Mouse (Mus musculus): ENCODE measurements around the gene Rps16. TPM values are rescaled to one million over a fixed set of nuclear protein-coding genes. Genes with fewer than 3 reads are reported as not detected.

Rps16 gene
- polyA plus RNA-seq, 1 experiment = 4,542 TPM

- TF ChIP-seq POLR2AphosphoS2 (IDR thresholded peaks at IDR 0.05; ENCODE audit: insufficient read length, low read depth) (peak; percentile 80), POLR2A (IDR thresholded peaks at IDR 0.05; ENCODE audit: insufficient read length, low read depth) (peak; percentile 83), TCF12 (IDR thresholded peaks at IDR 0.05; ENCODE audit: insufficient read depth, poor library complexity, severe bottlenecking) (no peak), MAX (IDR thresholded peaks at IDR 0.05; ENCODE audit: low read depth) (no peak)
- no peaks in the 10 kb centered on the region for H3K36me3 ChIP-seq (ENCODE audit: control insufficient read depth, insufficient read depth)
Observed at GRCm38 (mm10) chr7:28376011-28376771, 25.7 kb downstream of the Rps16 start.

GRCm38 (mm10) chr7:28377190-28378065 lies 27.0 kb downstream of the Rps16 start:
- peaks cover 27% of the 10 kb centered on the region for H3K79me2 ChIP-seq (ENCODE audit: control insufficient read depth, insufficient read depth)
- H3K27me3 ChIP-seq (ENCODE audit: control insufficient read depth, insufficient read depth, insufficient read length) = no peaks in the 10 kb centered on the region
- TF ChIP-seq POLR2AphosphoS2 (IDR thresholded peaks at IDR 0.05; ENCODE audit: insufficient read length, low read depth) (no peak), TCF3 (IDR thresholded peaks at IDR 0.05; ENCODE audit: insufficient read length, low read depth) (no peak), MAX (IDR thresholded peaks at IDR 0.05; ENCODE audit: low read depth) (no peak), MYOD1 (IDR thresholded peaks at IDR 0.05; ENCODE audit: control insufficient read depth in 1 of 3, insufficient read length in 2 of 3, low read depth in 2 of 3) (peak in 1 of 3 experiments; percentile 12), POLR2A (IDR thresholded peaks at IDR 0.05; ENCODE audit: insufficient read length, low read depth) (peak; percentile 19)
- H3ac ChIP-seq (ENCODE audit: control insufficient read depth, insufficient read length) = peak overlapping the region; percentile 81
- no peaks in the 10 kb centered on the region for H3K36me3 ChIP-seq (ENCODE audit: control insufficient read depth, insufficient read depth)
- peak overlapping the region; percentile 100 for H3K4me2 ChIP-seq (ENCODE audit: low read depth)
- peak overlapping the region; percentile 96 for H3K4me3 ChIP-seq

More at GRCm38 (mm10) chr7:28376011-28376771, 25.7 kb downstream of the Rps16 start:
- Histone ChIP-seq H3K4me2 (ENCODE audit: low read depth) (peak overlapping the region; percentile 100), H3K27me3 (ENCODE audit: control insufficient read depth, insufficient read depth, insufficient read length) (no peaks in the 10 kb centered on the region), H3K4me3 (peak overlapping the region; percentile 96), H3K79me2 (ENCODE audit: control insufficient read depth, insufficient read depth) (peaks cover 30% of the 10 kb centered on the region), H3ac (ENCODE audit: control insufficient read depth, insufficient read length) (no peak overlapping the region)

- peak overlapping the region; percentile 81 for H3ac ChIP-seq (ENCODE audit: control insufficient read depth, insufficient read length)
- H3K4me3 ChIP-seq = peak overlapping the region; percentile 96
- peak overlapping the region; percentile 100 for H3K4me2 ChIP-seq (ENCODE audit: low read depth)
- H3K79me2 ChIP-seq (ENCODE audit: control insufficient read depth, insufficient read depth) = peaks cover 27% of the 10 kb centered on the region
- H3K36me3 ChIP-seq (ENCODE audit: control insufficient read depth, insufficient read depth) = no peaks in the 10 kb centered on the region
- no peaks in the 10 kb centered on the region for H3K27me3 ChIP-seq (ENCODE audit: control insufficient read depth, insufficient read depth, insufficient read length)
- TF ChIP-seq POLR2A (IDR thresholded peaks at IDR 0.05; ENCODE audit: insufficient read length, low read depth) (peak; percentile 25), MAX (IDR thresholded peaks at IDR 0.05; ENCODE audit: low read depth) (no peak), SRF (IDR thresholded peaks at IDR 0.05; ENCODE audit: control insufficient read depth, insufficient read length, low read depth) (no peak)
Observed at GRCm38 (mm10) chr7:28378066-28378690, 27.7 kb downstream of the Rps16 start.

- H3K27me3 ChIP-seq (ENCODE audit: control insufficient read depth, insufficient read depth, insufficient read length) = no peaks in the 10 kb centered on the region
- peak overlapping the region; percentile 81 for H3ac ChIP-seq (ENCODE audit: control insufficient read depth, insufficient read length)
- H3K4me2 ChIP-seq (ENCODE audit: low read depth) = peak overlapping the region; percentile 100
- peak overlapping the region; percentile 96 for H3K4me3 ChIP-seq
- H3K79me2 ChIP-seq (ENCODE audit: control insufficient read depth, insufficient read depth) = peaks cover 27% of the 10 kb centered on the region
- TF ChIP-seq TCF3 (IDR thresholded peaks at IDR 0.05; ENCODE audit: insufficient read length, low read depth) (no peak), USF1 (IDR thresholded peaks at IDR 0.05; ENCODE audit: low read depth) (no peak), POLR2A (IDR thresholded peaks at IDR 0.05; ENCODE audit: insufficient read length, low read depth) (peak; percentile 99), POLR2AphosphoS2 (IDR thresholded peaks at IDR 0.05; ENCODE audit: insufficient read length, low read depth) (peak; percentile 99), MYOD1 (IDR thresholded peaks at IDR 0.05; ENCODE audit: control insufficient read depth in 1 of 3, insufficient read length in 2 of 3, low read depth in 2 of 3) (peak in 2 of 3 experiments; percentile 51 to 74), E2F4 (IDR thresholded peaks at IDR 0.05; ENCODE audit: insufficient read depth) (no peak), MAX (IDR thresholded peaks at IDR 0.05; ENCODE audit: low read depth) (no peak), SRF (IDR thresholded peaks at IDR 0.05; ENCODE audit: control insufficient read depth, insufficient read length, low read depth) (peak; percentile 80), REST (IDR thresholded peaks at IDR 0.05; ENCODE audit: insufficient read depth, insufficient read length) (no peak), TCF12 (IDR thresholded peaks at IDR 0.05; ENCODE audit: insufficient read depth, poor library complexity, severe bottlenecking) (no peak), CEBPB (IDR thresholded peaks at IDR 0.05; ENCODE audit: insufficient read depth, poor library complexity, severe bottlenecking) (no peak), MYOG (IDR thresholded peaks at IDR 0.05; ENCODE audit: control insufficient read depth in 1 of 3, insufficient read depth in 1 of 3, insufficient read length in 2 of 3, low read depth in 2 of 3) (peak in 2 of 3 experiments; percentile 71 to 74)
- no peaks in the 10 kb centered on the region for H3K36me3 ChIP-seq (ENCODE audit: control insufficient read depth, insufficient read depth)
Observed at GRCm38 (mm10) chr7:28378769-28379651, 28.6 kb downstream of the Rps16 start.
